Mouse (Mus musculus) kidney, embryonic 14.5 days (tissue): ENCODE measurements around the gene Mapre3. TPM values are rescaled to one million over a fixed set of nuclear protein-coding genes. Genes with fewer than 3 reads are reported as not detected.

Source experiments
- ATAC-seq: fragments of 200-750 bp; cut with Nextera tagmentation; 2 replicates; pipeline ENCODE4 v1.8.0; 2017; ENCODE audit warnings: moderate number of reproducible peaks, mild to moderate bottlenecking, moderate TSS enrichment, moderate library complexity; ENCODE audit not compliant: low FRiP score, low TSS enrichment
- H3K27ac ChIP-seq: fragments of 300-500 bp; sonication (generic); 2 replicates; pipeline ENCODE4 v1.5.1; 2014; ENCODE audit warnings: low read depth, mild to moderate bottlenecking, low read length, moderate library complexity, mixed read lengths
- H3K27me3 ChIP-seq: fragments of 300-500 bp; sonication (generic); 2 replicates; pipeline ENCODE4 v1.6.1; 2014; ENCODE audit warnings: mild to moderate bottlenecking, low read length; ENCODE audit not compliant: control insufficient read depth, insufficient read depth
- H3K36me3 ChIP-seq: fragments of 300-500 bp; sonication (generic); 2 replicates; pipeline ENCODE4 v1.6.1; 2014; ENCODE audit warnings: low read length, mixed read lengths; ENCODE audit not compliant: control insufficient read depth, insufficient read depth
- H3K4me1 ChIP-seq: fragments of 300-500 bp; sonication (generic); 2 replicates; pipeline ENCODE4 v1.6.1; 2014; ENCODE audit warnings: low read length, mixed read lengths; ENCODE audit not compliant: control insufficient read depth, insufficient read depth
- H3K4me2 ChIP-seq: fragments of 300-500 bp; sonication (generic); replicated peaks from 2 replicates; pipeline ENCODE4 v1.6.1; 2014; ENCODE audit warnings: low read depth, mild to moderate bottlenecking, low read length
- H3K4me3 ChIP-seq: fragments of 300-500 bp; sonication (generic); 2 replicates; pipeline ENCODE4 v1.5.1; 2014; ENCODE audit warnings: mild to moderate bottlenecking, low read length
- H3K9ac ChIP-seq: fragments of 300-500 bp; sonication (generic); 2 replicates; pipeline ENCODE4 v1.6.1; 2014; ENCODE audit warnings: low read depth, mild to moderate bottlenecking, low read length, moderate library complexity
- H3K9me3 ChIP-seq: fragments of 300-500 bp; sonication (generic); 2 replicates; pipeline ENCODE4 v1.6.1; 2016; ENCODE audit warnings: low read length; ENCODE audit not compliant: control insufficient read depth
- WGBS: fragments of 180-500 bp; shearing (Covaris S2); extraction: QIAGEN DNeasy Blood & Tissue Kit; methylation state at CpG from one replicate; pipeline ENCODE4 v1.1.7; 2014; 5-methylcytosine and 5-hydroxymethylcytosine counted together
- polyA plus RNA-seq: library from polyadenylated mRNA; unstranded; fragments of >200 nt; fragmentation: Nextera tagmentation; extraction: Ambion mirVana; gene quantifications from 2 replicates; pipeline ENCODE4 v1.2.1, GENCODE M21; 2014

Gene Mapre3
- polyA plus RNA-seq, 1 experiment from 2014 or later, result 19.3 TPM

GRCm38 (mm10) chr5:30816261-30816791 lies 1.9 kb downstream of the Mapre3 start:
- Histone ChIP-seq H3K27ac (no peak overlapping the region), H3K4me1 (peaks cover 10% of the 10 kb centered on the region), H3K9me3 (no peaks in the 10 kb centered on the region), H3K27me3 (0 out of 2 replicates have a peak, but pooled peaks cover 4% of the 10 kb centered on the region), H3K4me2 (no peak overlapping the region), H3K4me3 (no peak overlapping the region), H3K9ac (no peak overlapping the region), H3K36me3 (no peaks in the 10 kb centered on the region)
- ATAC-seq, result no peak
- WGBS, result 80% methylated on average over 8 of the region's 8 CpGs

GRCm38 (mm10) chr5:30818758-30819309 lies 4.4 kb downstream of the Mapre3 start:
- H3K27ac ChIP-seq, result no peak overlapping the region
- ATAC-seq, result no peak
- peaks cover 10% of the 10 kb centered on the region for H3K4me1 ChIP-seq
- no peaks in the 10 kb centered on the region for H3K36me3 ChIP-seq
- no peak overlapping the region for H3K9ac ChIP-seq
- no peaks in the 10 kb centered on the region for H3K27me3 ChIP-seq
- no peak overlapping the region for H3K4me3 ChIP-seq
- 86% methylated on average over 8 of the region's 8 CpGs for WGBS
- no peak overlapping the region for H3K4me2 ChIP-seq
- no peaks in the 10 kb centered on the region for H3K9me3 ChIP-seq

- H3K4me1 ChIP-seq, result no peaks in the 10 kb centered on the region
- WGBS, result 75% methylated on average over 5 of the region's 5 CpGs
- H3K27ac ChIP-seq, result no peak overlapping the region
These were observed 8.2 kb downstream of the Mapre3 start for GRCm38 (mm10) chr5:30822689-30823088.

GRCm38 (mm10) chr5:30823091-30823490 lies 8.7 kb downstream of the Mapre3 start:
- Histone ChIP-seq H3K4me3 (no peak overlapping the region), H3K27ac (no peak overlapping the region), H3K27me3 (no peaks in the 10 kb centered on the region), H3K4me2 (no peak overlapping the region), H3K9me3 (no peaks in the 10 kb centered on the region), H3K9ac (no peak overlapping the region), H3K36me3 (no peaks in the 10 kb centered on the region), H3K4me1 (no peaks in the 10 kb centered on the region)
- no peak for ATAC-seq
- WGBS, result 79% methylated on average over 3 of the region's 3 CpGs

More at GRCm38 (mm10) chr5:30822689-30823088, 8.2 kb downstream of the Mapre3 start:
- no peak overlapping the region for H3K4me3 ChIP-seq
- no peak overlapping the region for H3K4me2 ChIP-seq
- no peaks in the 10 kb centered on the region for H3K36me3 ChIP-seq
- no peak for ATAC-seq
- no peaks in the 10 kb centered on the region for H3K27me3 ChIP-seq
- H3K9ac ChIP-seq, result no peak overlapping the region
- H3K9me3 ChIP-seq, result no peaks in the 10 kb centered on the region

GRCm38 (mm10) chr5:30824124-30824988 lies 9.9 kb downstream of the Mapre3 start:
- Histone ChIP-seq H3K4me1 (no peaks in the 10 kb centered on the region), H3K27ac (no peak overlapping the region), H3K27me3 (no peaks in the 10 kb centered on the region), H3K4me3 (no peak overlapping the region), H3K36me3 (no peaks in the 10 kb centered on the region), H3K9ac (no peak overlapping the region), H3K4me2 (no peak overlapping the region), H3K9me3 (no peaks in the 10 kb centered on the region)
- no peak for ATAC-seq
- 90% methylated on average over 11 of the region's 11 CpGs for WGBS

- no peaks in the 10 kb centered on the region for H3K36me3 ChIP-seq
- no peak overlapping the region for H3K9ac ChIP-seq
- H3K9me3 ChIP-seq, result no peaks in the 10 kb centered on the region
- H3K4me2 ChIP-seq, result no peak overlapping the region
- H3K4me1 ChIP-seq, result no peaks in the 10 kb centered on the region
- no peak overlapping the region for H3K27ac ChIP-seq
- no peak for ATAC-seq
- H3K4me3 ChIP-seq, result no peak overlapping the region
- H3K27me3 ChIP-seq, result no peaks in the 10 kb centered on the region
- WGBS, result 68% methylated on average over 10 of the region's 10 CpGs
These were observed 10.7 kb downstream of the Mapre3 start for GRCm38 (mm10) chr5:30825166-30825565.

- Histone ChIP-seq H3K27ac (no peak overlapping the region), H3K4me3 (no peak overlapping the region), H3K9me3 (no peaks in the 10 kb centered on the region), H3K4me2 (no peak overlapping the region), H3K36me3 (no peaks in the 10 kb centered on the region), H3K4me1 (no peaks in the 10 kb centered on the region), H3K27me3 (no peaks in the 10 kb centered on the region), H3K9ac (no peak overlapping the region)
- 79% methylated on average over 6 of the region's 6 CpGs for WGBS
- ATAC-seq, result no peak
These were observed 11.4 kb downstream of the Mapre3 start for GRCm38 (mm10) chr5:30825821-30826220.

GRCm38 (mm10) chr5:30833416-30833815 lies 19.0 kb downstream of the Mapre3 start:
- no peak overlapping the region for H3K4me3 ChIP-seq
- H3K36me3 ChIP-seq, result no peaks in the 10 kb centered on the region
- no peak overlapping the region for H3K9ac ChIP-seq
- H3K27ac ChIP-seq, result no peak overlapping the region
- H3K27me3 ChIP-seq, result no peaks in the 10 kb centered on the region
- H3K4me1 ChIP-seq, result no peaks in the 10 kb centered on the region
- H3K9me3 ChIP-seq, result peaks cover 4% of the 10 kb centered on the region; the same call in 1 of the 2 replicates
- no peak overlapping the region for H3K4me2 ChIP-seq
- ATAC-seq, result no peak
- 85% methylated on average over 3 of the region's 3 CpGs for WGBS

GRCm38 (mm10) chr5:30839731-30840130 lies 25.3 kb downstream of the Mapre3 start:
- no peak overlapping the region for H3K27ac ChIP-seq
- no peak overlapping the region for H3K4me3 ChIP-seq
- WGBS, result 82% methylated on average over 2 of the region's 2 CpGs
- H3K27me3 ChIP-seq, result no peaks in the 10 kb centered on the region
- no peak overlapping the region for H3K4me2 ChIP-seq
- H3K36me3 ChIP-seq, result no peaks in the 10 kb centered on the region
- H3K4me1 ChIP-seq, result no peaks in the 10 kb centered on the region
- no peak overlapping the region for H3K9ac ChIP-seq
- H3K9me3 ChIP-seq, result peaks cover 4% of the 10 kb centered on the region; the same call in 1 of the 2 replicates
- ATAC-seq, result no peak
